ENCODE assay signal across 8 mouse cellular contexts in the genomic region with DNA sequence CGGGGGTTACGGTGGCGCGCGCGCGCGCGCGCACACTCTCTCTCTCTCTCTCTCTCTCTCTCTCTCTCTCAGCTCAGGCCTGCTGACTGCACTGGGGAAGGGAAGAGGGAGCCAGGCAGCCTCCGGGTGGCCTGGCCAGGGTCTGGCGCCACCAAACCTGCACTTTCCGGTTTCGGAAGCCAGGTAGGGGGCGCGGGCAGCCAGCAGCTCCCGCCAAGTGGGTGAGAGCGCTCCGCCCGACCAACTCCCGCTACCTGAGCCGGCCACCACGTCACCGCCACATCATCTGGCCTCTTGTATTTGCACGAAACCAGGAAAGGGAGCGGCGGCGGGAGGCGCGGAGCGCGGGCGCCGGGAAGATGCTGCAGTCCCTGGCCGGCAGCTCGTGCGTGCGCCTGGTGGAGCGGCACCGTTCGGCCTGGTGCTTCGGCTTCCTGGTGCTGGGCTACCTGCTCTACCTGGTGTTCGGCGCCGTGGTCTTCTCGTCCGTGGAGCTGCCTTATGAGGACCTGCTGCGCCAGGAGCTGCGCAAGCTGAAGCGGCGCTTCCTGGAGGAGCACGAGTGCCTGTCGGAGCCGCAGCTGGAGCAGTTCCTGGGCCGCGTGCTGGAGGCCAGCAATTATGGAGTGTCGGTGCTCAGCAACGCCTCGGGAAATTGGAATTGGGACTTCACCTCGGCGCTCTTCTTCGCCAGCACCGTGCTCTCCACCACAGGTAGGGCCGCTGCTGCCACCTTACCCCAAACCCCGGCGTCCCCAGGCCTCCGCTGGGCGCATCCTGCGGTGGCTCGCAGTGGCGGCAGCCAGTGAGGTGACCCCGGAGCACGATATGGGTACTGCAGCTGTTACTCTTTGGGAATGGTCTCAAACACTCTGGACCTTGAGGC. TPM values are rescaled to one million over a fixed set of nuclear protein-coding genes. Genes with fewer than 3 reads are reported as not detected.
A peak's percentile ranks its signal among the peaks of the same experiment; 100 is the strongest.
DNase-seq lines count a peak whose midpoint lies in the region; ATAC-seq and TF ChIP-seq lines count a peak whose summit lies in the region.

A gene (plus strand): TSS at position 70 of the 886 bp plus-strand sequence.

- H3K4me3 ChIP-seq in embryonic fibroblast, embryonic 13.5 days (ENCODE audit: insufficient read depth, low read length), result peak within 1 kb of the TSS; percentile 57
- H3K4me3 ChIP-seq in hindbrain, embryonic 15.5 days, result peak within 1 kb of the TSS; percentile 62

- TF ChIP-seq CTCF in embryonic fibroblast, embryonic 13.5 days (IDR thresholded peaks at IDR 0.05; ENCODE audit: borderline replicate concordance, insufficient read depth, low read length), result no peak

- H3K4me2 ChIP-seq in hindbrain, embryonic 15.5 days, result peak within 1 kb of the TSS; percentile 76

- peak; percentile 17 for DNase-seq in thymus, postnatal 4 days
- no peak for DNase-seq in thymus, postnatal 36 days
- peak; percentile 69 for DNase-seq in left cerebral cortex, adult 11 months (ENCODE audit: low spot score)
- DNase-seq in lung, postnatal 10 days, result peak; percentile 58
- DNase-seq in right cerebral cortex, postnatal 36 days (ENCODE audit: low spot score in 2 of 2), result peak; percentile 77 to 83

- H3K9me3 ChIP-seq in hindbrain, embryonic 15.5 days, result no peaks in the 10 kb centered on the region

- peaks cover 7% of the 10 kb centered on the region; the same call in 1 of the 2 replicates for H3K27me3 ChIP-seq in hindbrain, embryonic 15.5 days

- peak within 1 kb of the TSS; percentile 61 for H3K9ac ChIP-seq in hindbrain, embryonic 15.5 days

- under 1% methylated on average over 73 of the region's 73 CpGs for WGBS in hindbrain, embryonic 15.5 days

- peak; percentile 84 for ATAC-seq in hindbrain, embryonic 15.5 days (ENCODE audit: low FRiP score, low read depth)
- no peak for ATAC-seq in inflammation-experienced regulatory T-cells, adult 6 months

- TF ChIP-seq POLR2A in embryonic fibroblast, embryonic 13.5 days (IDR thresholded peaks at IDR 0.05; ENCODE audit: low read depth, low read length), result no peak

- peaks cover 5% of the 10 kb centered on the region; the same call in 1 of the 2 replicates for H3K4me1 ChIP-seq in embryonic fibroblast, embryonic 13.5 days (ENCODE audit: control insufficient read depth, insufficient read depth, low read length)
- peaks cover 42% of the 10 kb centered on the region for H3K4me1 ChIP-seq in hindbrain, embryonic 15.5 days (replicated peaks)

- H3K36me3 ChIP-seq in hindbrain, embryonic 15.5 days, result no peaks in the 10 kb centered on the region

- H3K27ac ChIP-seq in embryonic fibroblast, embryonic 13.5 days (ENCODE audit: insufficient read depth, low read length), result no peak within 1 kb of the TSS
- H3K27ac ChIP-seq in hindbrain, embryonic 15.5 days (replicated peaks), result peak within 1 kb of the TSS; percentile 84

RNA-seq across cellular contexts. Expression of the gene that starts here (rescaled TPM):
- 1.1 and 2.0 TPM in 2 replicates for polyA plus RNA-seq in embryonic fibroblast, embryonic 13.5 days (2011; ENCODE audit: insufficient read length, low read depth, missing spikeins)
- polyA plus RNA-seq in hindbrain, embryonic 15.5 days (2015; fragmentation: Nextera tagmentation; extraction: Ambion mirVana), result 25.0 and 25.9 TPM in 2 replicates
- not detected for polyA plus RNA-seq in inflammation-experienced regulatory T-cells, adult 6 months (2017; shearing (Covaris generic))

Comparison
In these comparisons a context has a peak if more than half of its experiments do, and no peak if none do; other contexts are left out.
1. DNase-seq: peak in thymus, postnatal 4 days (single experiment), left cerebral cortex, adult 11 months (single experiment), lung, postnatal 10 days (single experiment) and right cerebral cortex, postnatal 36 days (2 of 2); none in thymus, postnatal 36 days (0 of 2).